Mouse (Mus musculus) kidney, adult 2 months (tissue): ENCODE data around the gene Gm45713.

Source experiments
- CTCF ChIP-seq: fragments of 200-500 bp; conservative IDR thresholded peaks from 2 replicates; pipeline ENCODE4 v1.5.1; 2011; ENCODE audit warnings: low read depth, mild to moderate bottlenecking, control low read depth, low read length, moderate library complexity, mixed read lengths; ENCODE audit not compliant: insufficient read depth, insufficient read length
- POLR2A ChIP-seq: fragments of 200-500 bp; IDR thresholded peaks from one replicate; pipeline ENCODE4 v1.6.1; 2011; ENCODE audit warnings: low read depth, low read length, control low read depth

GRCm38 (mm10) chr7:45082401-45083299 is 53.4 kb downstream of the Gm45713 start:
- TF ChIP-seq CTCF, result no peak
- no peak for TF ChIP-seq POLR2A
